Mouse (Mus musculus) kidney, postnatal 25 days (tissue): ENCODE data around the gene Alg9.

Experiments used
- DNase-seq, 2 experiments: peaks; one replicate each; pipeline ENCODE4 v3.0.0; 2021; ENCODE audit warnings: mixed read lengths in 2 of 2

Alg9 gene

GRCm38 (mm10) chr9:50761520-50762243 lies 13.1 kb upstream of the Alg9 start:
- no peak for DNase-seq

GRCm38 (mm10) chr9:50763331-50763730 lies 11.5 kb upstream of the Alg9 start:
- no peak for DNase-seq

- DNase-seq = no peak
Measured at GRCm38 (mm10) chr9:50767531-50768106, 7.2 kb upstream of the Alg9 start.

DNA sequence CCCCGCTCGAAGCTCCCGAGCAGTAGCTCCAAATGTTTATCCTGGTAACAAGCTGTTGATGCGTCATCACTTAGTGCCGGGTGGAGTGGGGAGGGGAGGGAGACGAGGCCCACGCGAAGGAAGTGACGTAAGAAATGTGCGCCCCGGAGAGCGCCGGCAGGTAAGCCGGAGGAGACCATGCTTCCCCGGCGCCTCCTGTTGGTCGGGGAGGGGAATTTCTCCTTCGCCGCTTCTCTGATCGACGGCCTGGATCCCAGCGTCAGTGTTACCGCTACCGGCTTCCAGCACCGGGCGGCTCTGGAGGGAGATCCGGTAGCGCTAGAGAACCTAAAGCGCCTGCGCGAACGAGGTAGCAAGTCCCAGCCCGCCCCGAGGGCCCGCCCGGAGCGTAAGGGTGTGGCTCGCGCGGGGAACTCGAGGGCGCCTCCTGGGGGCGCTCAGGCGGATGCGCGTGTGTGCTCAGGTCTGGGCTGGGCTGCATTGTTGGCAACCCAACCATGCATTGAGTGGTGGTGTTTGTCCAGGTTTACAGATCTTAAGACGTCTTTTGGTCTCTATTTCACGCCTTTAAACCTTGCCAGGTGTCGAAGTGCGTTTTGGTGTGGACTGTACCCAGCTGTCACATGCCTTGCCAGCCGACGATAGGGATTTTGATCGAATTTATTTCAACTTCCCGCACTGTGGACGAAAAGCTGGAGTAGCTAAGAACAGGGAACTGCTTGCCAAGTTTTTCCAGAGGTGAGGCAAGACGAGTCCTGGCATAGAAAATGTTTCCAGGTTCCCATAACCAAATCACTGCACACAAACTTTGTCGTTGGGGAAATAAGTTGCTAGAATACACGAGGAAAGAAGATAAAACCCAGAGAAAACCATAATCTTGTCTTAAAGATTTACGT lies 6.5 kb upstream of the Alg9 start, which contains the start of gene Fdxacb1:
Fdxacb1 (plus strand) TSS at position 130 of the 896 bp plus-strand sequence.
- peak; percentile 98 to 99 for DNase-seq

DNA sequence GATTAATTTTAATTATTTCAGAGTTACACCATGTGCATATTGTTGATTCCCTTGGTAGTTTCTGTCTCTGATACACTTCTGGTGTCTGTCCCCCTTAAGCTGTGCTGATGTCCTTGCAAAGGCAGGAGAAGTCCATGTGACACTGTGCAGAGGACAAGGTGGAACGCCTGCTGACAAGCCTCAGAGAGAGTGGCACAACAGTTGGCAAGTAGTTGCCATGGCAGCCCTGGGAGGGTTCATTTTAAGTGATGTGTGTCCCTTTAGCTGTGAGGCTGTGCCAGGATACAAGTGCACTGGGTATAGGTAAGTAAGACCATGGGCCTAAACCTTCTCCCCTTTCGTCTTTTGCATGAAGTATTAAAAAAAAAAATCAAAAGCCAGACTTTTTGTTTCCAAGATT lies 4.8 kb upstream of the Alg9 start:
- no peak for DNase-seq

GRCm38 (mm10) chr9:50774026-50774462 lies 775 bp upstream of the Alg9 start:
- no peak for DNase-seq

- DNase-seq = no peak
Measured at GRCm38 (mm10) chr9:50775662-50776126, 875 bp downstream of the Alg9 start.

- no peak for DNase-seq
Measured at GRCm38 (mm10) chr9:50776162-50776760, 1.4 kb downstream of the Alg9 start.

DNA sequence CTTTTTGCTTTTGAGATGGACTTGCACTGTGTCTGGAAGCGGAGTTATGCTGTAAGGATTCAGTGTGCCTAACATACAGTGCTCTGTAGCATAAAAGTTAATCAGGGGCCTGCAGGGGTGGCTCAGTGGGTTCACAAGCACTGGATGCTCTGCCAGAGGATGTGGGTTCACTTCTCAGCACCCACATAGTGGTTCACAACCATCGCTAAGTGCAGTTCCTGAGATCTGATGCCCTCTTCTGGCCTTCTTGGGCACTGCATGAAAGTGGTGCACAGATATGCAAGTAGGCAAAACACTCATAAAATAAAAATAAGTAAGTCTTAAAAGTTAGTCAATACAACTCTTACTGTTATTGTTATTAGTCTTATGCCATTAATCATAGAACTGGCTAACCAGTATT lies 7.3 kb downstream of the Alg9 start:
- peak in 1 of 2 experiments; percentile 58 for DNase-seq

DNA sequence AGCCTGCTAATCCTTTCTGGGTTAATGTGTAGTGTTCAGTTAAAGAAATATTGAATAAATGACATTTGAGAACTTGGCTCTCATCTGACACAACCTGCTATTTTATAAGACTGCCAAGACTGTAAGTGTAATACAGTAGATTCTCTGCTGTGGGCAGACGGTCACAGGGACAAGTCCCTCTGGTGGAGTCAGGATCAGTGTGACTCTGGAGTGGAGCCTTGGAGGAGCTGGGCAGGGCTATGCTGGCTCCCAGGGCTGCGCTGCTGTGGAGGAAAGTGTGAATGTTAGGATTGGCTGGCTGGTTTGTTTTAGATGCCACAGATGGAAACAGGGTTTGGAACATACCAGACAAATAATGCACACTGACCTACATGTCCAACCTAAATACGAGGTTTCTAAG lies 20.4 kb downstream of the Alg9 start:
- DNase-seq = no peak

DNA sequence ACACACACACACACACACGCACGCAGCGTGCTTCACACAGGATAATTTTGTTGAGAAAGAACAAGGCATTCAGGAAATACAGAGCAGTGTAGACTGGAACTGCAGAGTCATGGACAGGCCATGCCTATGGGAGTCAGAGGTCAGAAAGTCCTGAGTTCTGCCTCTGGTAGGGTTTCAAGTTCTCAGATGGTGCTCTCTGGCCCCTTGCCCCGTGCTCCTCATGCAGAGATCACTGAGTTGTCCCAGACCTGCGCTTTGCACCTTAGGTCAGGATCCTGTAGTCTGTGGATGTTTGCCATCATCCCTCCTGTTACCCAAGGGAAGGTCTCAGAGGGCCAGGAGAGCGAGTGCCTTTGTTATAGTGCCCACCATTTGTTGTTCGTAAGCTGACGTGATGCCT lies 22.0 kb downstream of the Alg9 start:
- peak in 1 of 2 experiments; percentile 61 for DNase-seq

DNA sequence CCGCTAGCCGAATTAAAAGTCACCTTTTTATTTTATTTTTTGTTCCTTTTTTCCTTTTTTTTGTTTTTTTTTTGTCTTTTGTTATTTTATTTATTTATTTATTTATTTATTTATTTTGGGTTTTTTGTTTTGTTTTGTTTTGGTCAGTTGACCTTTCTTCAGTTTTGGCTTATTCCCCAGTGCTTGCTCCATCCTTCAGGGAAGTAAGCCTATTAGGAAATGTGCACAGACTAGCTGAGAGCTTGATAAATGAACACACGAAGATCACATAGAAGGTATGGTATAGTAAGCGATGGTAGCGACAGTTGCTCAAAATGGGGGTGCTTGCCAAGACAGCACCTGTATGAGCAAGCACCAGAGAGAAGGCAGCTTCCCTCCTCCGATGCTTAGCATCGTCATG lies 22.8 kb downstream of the Alg9 start:
- DNase-seq = no peak

DNA sequence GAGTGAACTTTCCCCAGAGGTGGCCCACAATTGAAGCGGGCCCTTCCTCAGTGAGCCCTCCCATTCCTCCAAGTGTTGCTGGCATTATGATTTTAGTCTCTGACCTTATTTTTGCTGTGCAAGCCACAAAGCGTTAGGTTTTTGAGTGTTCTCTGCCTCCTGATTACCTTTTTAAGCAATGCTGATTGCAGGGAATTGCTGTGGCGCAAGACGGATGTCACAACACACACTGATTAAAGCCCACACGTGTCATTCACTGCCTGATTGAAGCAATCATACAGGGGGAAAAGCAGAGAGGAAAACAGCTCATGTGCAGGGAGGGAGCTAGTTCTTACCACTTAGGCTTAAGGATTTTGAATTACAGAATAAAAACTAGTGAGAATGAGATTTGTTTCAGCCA lies 23.5 kb downstream of the Alg9 start:
- no peak for DNase-seq

GRCm38 (mm10) chr9:50800985-50801384 lies 26.2 kb downstream of the Alg9 start:
- DNase-seq = peak; percentile 58 to 69

DNA sequence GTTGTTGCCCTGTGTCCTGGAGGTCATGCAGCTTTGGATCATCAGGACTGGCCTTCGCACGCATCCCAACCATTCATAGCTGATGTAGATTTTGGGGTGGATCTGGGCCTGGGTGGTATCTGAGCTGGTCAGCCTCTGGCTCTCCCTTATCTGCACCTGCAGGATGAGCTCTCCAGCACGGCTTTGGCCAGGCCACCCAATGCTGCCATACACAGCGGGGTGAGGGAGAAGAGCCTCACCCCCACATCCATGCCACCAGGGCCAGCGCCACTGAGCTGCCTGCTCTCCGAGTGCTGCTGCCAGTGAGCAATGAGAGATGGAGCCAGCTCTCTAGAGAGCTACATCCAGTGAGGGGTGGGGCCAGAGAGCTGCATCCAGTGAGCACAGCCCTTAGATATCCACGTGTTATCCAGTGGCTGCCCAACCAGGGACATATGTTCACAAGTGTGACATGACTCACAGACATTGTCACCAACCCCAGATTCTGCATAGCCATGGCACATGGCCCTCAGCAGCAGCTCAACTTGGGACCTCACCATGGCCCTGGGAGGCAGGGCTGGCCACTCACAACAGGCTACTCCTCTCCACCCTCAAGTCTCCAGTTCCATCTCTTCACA lies 28.3 kb downstream of the Alg9 start:
- no peak for DNase-seq

DNA sequence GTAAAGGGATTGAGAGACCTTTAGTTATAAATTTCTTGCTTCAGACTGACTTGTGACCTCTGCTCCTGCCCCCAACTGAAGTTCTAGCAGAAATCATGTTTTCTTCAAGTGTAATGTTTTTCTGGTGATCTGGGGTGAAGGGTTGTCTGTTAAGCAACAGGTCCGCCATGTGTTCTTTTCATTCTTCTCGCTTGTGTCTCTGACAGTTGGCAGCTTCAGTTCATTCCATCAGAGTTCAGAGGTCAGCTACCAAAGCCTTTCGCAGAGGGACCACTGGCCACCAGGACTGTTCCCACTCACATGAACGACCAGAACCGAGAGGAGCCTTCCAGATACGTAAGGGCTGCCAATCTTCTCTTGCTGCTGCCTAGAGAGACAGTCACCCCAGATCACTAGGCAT lies 33.7 kb downstream of the Alg9 start:
- peak; percentile 13 to 49 for DNase-seq

- DNase-seq = no peak
Measured at GRCm38 (mm10) chr9:50809146-50809545, 34.3 kb downstream of the Alg9 start.

DNA sequence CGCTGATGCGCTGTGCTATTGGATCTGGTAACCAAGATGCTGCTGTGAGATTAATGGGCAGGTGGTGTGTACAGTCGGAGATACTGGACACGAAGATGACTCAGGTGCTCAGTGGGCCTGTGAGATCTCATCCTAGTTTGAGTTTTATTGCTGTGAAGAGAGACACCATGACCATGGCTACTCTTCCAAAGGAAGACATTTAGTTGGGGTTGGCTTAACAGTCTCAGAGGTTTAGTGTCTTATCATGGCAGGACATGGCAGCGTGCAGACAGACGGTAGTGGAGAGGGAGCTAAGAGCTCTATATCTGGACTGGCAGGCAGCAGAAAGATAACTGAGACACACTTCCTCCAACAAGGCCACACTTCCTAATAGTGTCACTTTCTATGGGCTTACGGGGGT lies 36.4 kb downstream of the Alg9 start:
- DNase-seq = no peak

GRCm38 (mm10) chr9:50811746-50812145 lies 36.9 kb downstream of the Alg9 start:
- no peak for DNase-seq

DNA sequence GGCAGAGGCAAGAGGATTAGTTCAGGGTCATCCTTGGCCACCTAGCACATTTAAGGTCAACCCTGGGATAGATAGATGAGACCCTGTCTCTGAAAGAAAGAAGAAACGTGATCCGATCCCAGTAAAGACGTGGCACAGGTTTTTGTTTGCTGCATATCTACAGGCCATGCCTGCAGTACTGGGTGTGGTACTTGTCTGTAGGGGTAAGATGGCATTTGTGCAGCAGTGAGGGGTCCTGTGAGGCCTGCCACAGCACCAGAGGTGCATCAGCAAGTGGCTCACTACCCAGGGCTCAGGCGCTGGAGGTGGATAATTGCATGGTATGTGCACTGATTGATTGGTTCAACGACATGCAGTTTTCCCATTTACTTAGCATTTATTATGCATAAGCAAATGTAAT lies 39.0 kb downstream of the Alg9 start:
- no peak for DNase-seq

- DNase-seq = no peak
Measured at GRCm38 (mm10) chr9:50815666-50816065, 40.8 kb downstream of the Alg9 start.

- peak in 1 of 2 experiments; percentile 4 for DNase-seq
Measured at GRCm38 (mm10) chr9:50816512-50816911, 41.7 kb downstream of the Alg9 start.

GRCm38 (mm10) chr9:50818050-50818449 lies 43.2 kb downstream of the Alg9 start:
- no peak for DNase-seq
